Mouse (Mus musculus) heart, postnatal 14 days (tissue): Measurements from ENCODE around the gene Draxin. TPM values are rescaled to one million over a fixed set of nuclear protein-coding genes. Genes with fewer than 3 reads are reported as not detected.
"Not testable (repeated sequence)": the region's sequence is repeated elsewhere in the genome, so short reads cannot be mapped to it uniquely, and the experiment has no call there.

Experiments used
- DNase-seq, 2 experiments: peaks; one replicate each; pipeline ENCODE4 v3.0.0; 2021 to 2022
- intact Hi-C: fragments of 180-260 bp; cut with DNase I; formaldehyde crosslinking; loops from one replicate; pipeline ENCODE4 v1.15.1; 2025
- microRNA-seq, 2 experiments: library from miRNA; unstranded; fragments of <30 nt; microRNA quantifications; one replicate each; pipeline ENCODE4 v1.2.0; 2021 to 2022
- total RNA-seq, 2 experiments: library from RNA; stranded (reverse); gene quantifications; 2 replicates each; pipeline ENCODE4 v1.2.3; 2021

Draxin gene
- total RNA-seq, 2 experiments from 2014 or later, result 0.05 to 0.07 TPM

- DNase-seq, result no peak
- intact Hi-C loops, result no loop called here
Observed at GRCm38 (mm10) chr4:148061086-148061480, 69.4 kb downstream of the Draxin start.

DNA sequence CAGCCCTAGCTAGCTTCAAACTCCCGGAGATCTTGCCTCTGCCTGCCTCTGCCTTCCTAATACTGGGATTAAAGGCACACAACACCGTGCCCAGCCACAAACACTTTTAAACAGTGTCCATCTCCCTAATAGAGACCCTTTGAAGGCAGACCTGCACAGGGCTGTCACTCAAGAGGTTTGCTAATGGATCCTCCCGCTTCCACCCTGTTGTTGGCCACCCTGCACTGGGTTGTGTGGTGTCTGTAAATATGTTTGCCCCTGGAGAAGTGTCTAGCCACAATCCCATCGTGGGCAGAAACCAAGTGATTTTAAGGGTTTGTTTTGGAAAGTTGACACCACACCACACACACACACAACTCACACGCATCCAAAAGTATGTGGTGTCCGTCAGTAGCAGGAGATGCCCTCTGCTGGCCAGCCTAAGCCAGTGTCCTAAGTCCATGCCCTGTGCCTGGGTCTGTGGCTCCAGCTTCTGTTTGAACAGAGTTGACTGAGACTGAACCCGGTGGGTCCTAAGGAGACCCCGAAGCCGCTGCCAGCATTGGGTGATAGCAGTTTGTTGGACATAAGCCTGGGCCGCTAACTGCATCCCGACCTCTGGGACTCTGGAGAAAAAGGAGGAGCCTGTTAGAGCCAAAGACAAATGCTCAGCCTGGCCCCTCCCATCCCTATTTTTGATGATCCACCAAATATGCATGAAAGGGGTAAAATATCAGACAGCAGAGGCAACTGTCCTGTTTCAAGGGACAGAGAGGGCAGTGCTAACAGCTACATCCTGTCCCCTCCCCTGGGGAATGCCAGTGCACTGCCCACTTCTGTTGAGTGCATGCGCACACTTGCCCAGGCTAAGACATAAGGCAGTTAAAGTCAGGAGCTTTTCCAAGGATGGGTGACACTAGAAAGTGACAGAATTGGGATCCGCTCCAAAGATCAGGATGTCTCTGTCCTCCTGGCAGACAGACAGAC is 70.1 kb downstream of the Draxin start:
- intact Hi-C loops, result no loop called here
- DNase-seq, result peak; percentile 45 to 56

DNA sequence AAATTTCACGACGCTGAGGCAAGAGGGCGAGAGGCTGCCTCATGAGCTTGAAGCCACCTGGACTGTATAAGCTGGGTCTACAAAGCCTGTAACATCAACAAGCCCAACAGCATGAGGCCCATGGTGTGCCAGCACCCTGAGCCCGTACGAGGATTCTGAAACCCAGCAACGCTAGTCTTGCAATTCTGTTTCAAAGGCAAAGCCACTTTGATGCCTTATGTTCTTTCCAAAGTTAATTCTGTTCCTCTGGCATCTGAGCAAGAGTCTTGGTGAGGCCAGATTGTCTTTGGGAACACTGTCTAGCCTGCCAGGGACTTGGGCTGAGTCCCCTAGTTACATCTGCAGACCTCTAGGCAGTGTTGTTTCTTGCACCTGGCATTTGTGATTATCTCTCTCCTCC is 71.5 kb downstream of the Draxin start:
- intact Hi-C loops, result no loop called here
- no peak for DNase-seq

- no peak for DNase-seq
- intact Hi-C loops, result no loop called here
Observed at GRCm38 (mm10) chr4:148058218-148058819, 72.2 kb downstream of the Draxin start.

- intact Hi-C loops, result no loop called here
- DNase-seq, result no peak
Observed at GRCm38 (mm10) chr4:148057661-148058209, 72.8 kb downstream of the Draxin start.

GRCm38 (mm10) chr4:148056801-148057200 is 73.7 kb downstream of the Draxin start:
- peak; percentile 72 to 79 for DNase-seq

GRCm38 (mm10) chr4:148056246-148056645 is 74.3 kb downstream of the Draxin start:
- DNase-seq, result no peak
- intact Hi-C loops, result no loop called here

More at GRCm38 (mm10) chr4:148056801-148057200, 73.7 kb downstream of the Draxin start:
- intact Hi-C loops, result no loop called here

GRCm38 (mm10) chr4:148054961-148055695 is 75.4 kb downstream of the Draxin start:
- intact Hi-C loops, result no loop called here
- DNase-seq, result no peak

DNA sequence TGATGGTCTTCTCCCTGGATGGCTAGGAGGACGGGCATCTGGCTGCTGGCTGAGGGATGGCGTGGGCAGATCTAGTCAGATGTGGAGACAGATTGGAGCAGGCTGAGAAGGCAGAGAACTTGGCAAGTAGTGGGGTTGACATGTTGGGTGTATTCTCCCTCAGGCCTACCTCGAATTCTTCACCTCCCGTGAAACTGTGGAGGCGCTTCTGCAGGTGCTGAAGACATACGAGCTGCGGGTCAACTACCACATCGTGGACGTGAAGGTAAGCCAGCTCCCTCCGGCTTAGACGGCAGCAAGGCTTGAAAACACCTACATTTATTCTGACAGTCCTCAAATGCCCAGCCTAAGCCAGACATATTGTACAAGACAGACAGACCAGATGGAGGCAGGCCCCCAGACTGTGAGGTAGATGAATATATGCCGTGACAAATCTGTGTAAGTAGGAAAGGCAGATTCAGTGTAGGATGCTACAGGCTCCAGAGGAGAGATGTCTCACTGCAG is 77.0 kb downstream of the Draxin start:
- no peak for DNase-seq
- intact Hi-C loops, result no loop called here

GRCm38 (mm10) chr4:148052976-148053375 is 77.5 kb downstream of the Draxin start:
- intact Hi-C loops, result no loop called here
- DNase-seq, result no peak

DNA sequence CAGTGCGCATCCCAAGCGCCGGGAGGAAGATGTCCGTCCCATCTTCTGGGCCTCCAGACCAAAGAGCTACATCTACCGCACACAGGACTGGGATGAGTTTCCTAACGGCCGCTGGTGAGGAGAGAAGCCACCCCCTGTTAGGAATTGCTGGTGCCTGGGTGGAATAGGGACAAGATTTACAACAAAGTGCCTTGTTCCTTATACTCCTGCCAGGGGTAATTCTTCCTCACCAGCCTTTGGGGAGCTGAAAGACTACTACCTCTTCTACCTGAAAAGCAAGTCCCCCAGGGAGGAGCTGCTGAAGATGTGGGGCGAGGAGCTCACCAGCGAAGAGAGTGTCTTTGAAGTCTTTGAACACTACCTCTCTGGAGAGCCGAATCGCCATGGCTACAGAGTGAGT is 78.6 kb downstream of the Draxin start:
- no peak for DNase-seq

GRCm38 (mm10) chr4:148051046-148051776 is 79.3 kb downstream of the Draxin start:
- intact Hi-C loops, result no loop called here
- DNase-seq, result no peak

More for the DNA sequence above, 78.6 kb downstream of the Draxin start:
- intact Hi-C loops, result no loop called here

DNA sequence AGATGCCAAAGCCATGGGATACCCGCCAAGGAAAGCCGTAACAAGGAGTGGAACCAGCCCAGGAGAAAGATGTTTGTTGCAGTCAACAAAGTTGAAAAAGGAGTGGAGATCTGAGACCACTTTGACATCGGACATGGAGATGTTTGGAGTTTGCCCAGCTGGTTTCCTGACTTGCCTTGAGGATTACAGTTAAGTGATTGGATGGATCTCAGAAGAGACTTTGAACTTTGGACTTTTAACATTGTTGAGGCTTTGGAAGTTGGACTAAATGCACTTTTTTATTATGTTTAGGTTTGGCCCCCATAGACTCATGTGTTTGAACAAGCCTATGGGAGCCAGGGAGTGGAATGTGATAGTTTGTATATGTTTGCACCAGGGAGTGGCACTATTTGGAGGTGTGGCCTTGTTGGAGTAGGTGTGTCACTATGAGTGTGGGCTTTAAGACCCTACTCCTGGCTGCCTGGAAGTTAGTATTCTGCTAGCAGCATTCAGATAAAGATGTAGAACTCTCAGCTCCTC is 80.0 kb downstream of the Draxin start:
- DNase-seq, intact Hi-C loops: not testable (repeated sequence)

Small RNAs within 50 kb of the gene (microRNA-seq; reads per million reads assigned to microRNA genes)
- 0 to 0.12 reads per million in 2 experiments for gene Mir7022

Other genes starting within 250 kb of the Draxin start
- gene Mfn2, start 226.0 kb downstream of the Draxin start, total RNA-seq, result 100 to 1,000 TPM; 621 to 624 TPM
- gene Plod1, start 193.9 kb downstream of the Draxin start, total RNA-seq, result 10 to 100 TPM; 90.1 to 95.0 TPM
- 10 to 100 TPM; 39.6 to 43.9 TPM for gene 2510039O18Rik, start 189.8 kb downstream of the Draxin start, total RNA-seq
- 100 to 1,000 TPM in 1 of 2 experiments, 10 to 100 TPM in 1; 74.4 to 148 TPM for gene Nppb, start 144.9 kb downstream of the Draxin start, total RNA-seq
- gene Nppa, start 130.0 kb downstream of the Draxin start, total RNA-seq, result 1,000 to 10,000 TPM in 1 of 2 experiments, 100 to 1,000 TPM in 1; 590 to 1,636 TPM
- 10 to 100 TPM in 1 of 2 experiments, 1 to 10 TPM in 1; 9.5 to 11.0 TPM for gene Clcn6, start 91.9 kb downstream of the Draxin start, total RNA-seq
- gene Mthfr, start 91.6 kb downstream of the Draxin start, total RNA-seq, result 10 to 100 TPM; 13.1 to 14.7 TPM
- 10 to 100 TPM; 36.4 to 38.5 TPM for gene Agtrap, start 42.7 kb downstream of the Draxin start, total RNA-seq
- gene Mad2l2, start 314 bp downstream of the Draxin start, total RNA-seq, result 10 to 100 TPM; 11.5 to 12.5 TPM
- gene Fbxo6, start 21.4 kb upstream of the Draxin start, total RNA-seq, result 10 to 100 TPM; 28.3 to 30.6 TPM
- gene Fbxo44, start 29.8 kb upstream of the Draxin start, total RNA-seq, result 10 to 100 TPM in 1 of 2 experiments, 1 to 10 TPM in 1; 9.9 to 11.0 TPM
- not detected for gene Fbxo2, start 29.9 kb upstream of the Draxin start, total RNA-seq
- gene Disp3, start 157.3 kb upstream of the Draxin start, total RNA-seq, result not detected